Mouse (Mus musculus) embryonic facial prominence, embryonic 10.5 days (tissue): ENCODE measurements around the gene Rbks. TPM values are rescaled to one million over a fixed set of nuclear protein-coding genes. Genes with fewer than 3 reads are reported as not detected.
"Not testable (repeated sequence)": the region's sequence is repeated elsewhere in the genome, so short reads cannot be mapped to it uniquely, and the experiment has no call there.

ENCODE experiments used
- DNase-seq: peaks from one replicate; pipeline ENCODE4 v3.0.0-alpha.2; 2017; ENCODE audit warnings: low spot score
- H3K27ac ChIP-seq: fragments of 300-500 bp; sonication (generic); replicated peaks from 2 replicates; pipeline ENCODE4 v1.5.1; 2016; ENCODE audit warnings: mild to moderate bottlenecking
- H3K27me3 ChIP-seq: fragments of 300-500 bp; sonication (generic); replicated peaks from 2 replicates; pipeline ENCODE4 v1.6.1; 2016; ENCODE audit warnings: low read depth, mild to moderate bottlenecking; ENCODE audit not compliant: poor library complexity, severe bottlenecking
- H3K36me3 ChIP-seq: fragments of 300-500 bp; sonication (generic); replicated peaks from 2 replicates; pipeline ENCODE4 v1.6.1; 2016; ENCODE audit warnings: mild to moderate bottlenecking, moderate library complexity
- H3K4me1 ChIP-seq: fragments of 300-500 bp; sonication (generic); 2 replicates; pipeline ENCODE4 v1.6.1; 2016
- H3K4me3 ChIP-seq: fragments of 300-500 bp; sonication (generic); 2 replicates; pipeline ENCODE4 v1.5.1; 2016; ENCODE audit warnings: mild to moderate bottlenecking, moderate library complexity
- H3K9me3 ChIP-seq: fragments of 300-500 bp; sonication (generic); 2 replicates; pipeline ENCODE4 v1.6.1; 2016; ENCODE audit warnings: mild to moderate bottlenecking
- WGBS: fragments of 180-500 bp; shearing (Covaris S2); methylation state at CpG from one replicate; pipeline ENCODE4 v1.1.7; 2016; 5-methylcytosine and 5-hydroxymethylcytosine counted together
- microRNA-seq: library from miRNA; unstranded; fragments of <30 nt; microRNA quantifications from one replicate; pipeline ENCODE4, GENCODE M21; 2017
- polyA plus RNA-seq: library from polyadenylated mRNA; unstranded; fragments of >200 nt; fragmentation: Nextera tagmentation; extraction: Ambion mirVana; gene quantifications from 2 replicates; pipeline ENCODE4 v1.2.1, GENCODE M21; 2016

Gene Rbks
- polyA plus RNA-seq, 1 experiment from 2014 or later, result 4.1 TPM

- Histone ChIP-seq H3K4me1 (peaks cover 28% of the 10 kb centered on the region), H3K36me3 (no peaks in the 10 kb centered on the region), H3K9me3 (no peaks in the 10 kb centered on the region), H3K27ac (peak overlapping the region; percentile 60; the same call in 1 of the 2 replicates), H3K27me3 (no peaks in the 10 kb centered on the region), H3K4me3 (no peak overlapping the region)
- WGBS, result 67% methylated on average over 14 of the region's 14 CpGs
- DNase-seq, result peak; percentile 56
Observed at GRCm38 (mm10) chr5:31589711-31590319, 107.6 kb downstream of the Rbks start.

GRCm38 (mm10) chr5:31588672-31589071 is 108.8 kb downstream of the Rbks start:
- H3K4me1 ChIP-seq, result peaks cover 28% of the 10 kb centered on the region
- not testable (repeated sequence) for H3K36me3 ChIP-seq, DNase-seq, H3K4me3 ChIP-seq, H3K27ac ChIP-seq, H3K9me3 ChIP-seq, H3K27me3 ChIP-seq
- WGBS, result 85% methylated on average over 8 of the region's 8 CpGs

GRCm38 (mm10) chr5:31588016-31588415 is 109.4 kb downstream of the Rbks start:
- Histone ChIP-seq H3K36me3 (no peaks in the 10 kb centered on the region), H3K4me1 (peaks cover 32% of the 10 kb centered on the region), H3K27me3 (no peaks in the 10 kb centered on the region), H3K9me3 (no peaks in the 10 kb centered on the region), H3K27ac (no peak overlapping the region; the same call in 1 of the 2 replicates), H3K4me3 (no peak overlapping the region)
- DNase-seq, result peak; percentile 55
- WGBS, result 35% methylated on average over 2 of the region's 2 CpGs

- no peaks in the 10 kb centered on the region for H3K27me3 ChIP-seq
- no peak overlapping the region for H3K4me3 ChIP-seq
- no peaks in the 10 kb centered on the region for H3K9me3 ChIP-seq
- no peaks in the 10 kb centered on the region for H3K36me3 ChIP-seq
- no peak overlapping the region for H3K27ac ChIP-seq
- peaks cover 34% of the 10 kb centered on the region for H3K4me1 ChIP-seq
- no peak for DNase-seq
- WGBS, result 92% methylated on average over 4 of the region's 4 CpGs
Observed at GRCm38 (mm10) chr5:31585526-31585925, 111.9 kb downstream of the Rbks start.

- Histone ChIP-seq H3K4me3 (no peak overlapping the region), H3K4me1 (peaks cover 26% of the 10 kb centered on the region), H3K36me3 (no peaks in the 10 kb centered on the region), H3K9me3 (no peaks in the 10 kb centered on the region), H3K27me3 (no peaks in the 10 kb centered on the region), H3K27ac (no peak overlapping the region)
- 78% methylated on average over 2 of the region's 2 CpGs for WGBS
- DNase-seq, result no peak
Observed at GRCm38 (mm10) chr5:31583261-31583660, 114.2 kb downstream of the Rbks start.

GRCm38 (mm10) chr5:31581932-31582331 is 115.5 kb downstream of the Rbks start:
- peaks cover 12% of the 10 kb centered on the region for H3K4me1 ChIP-seq
- no peaks in the 10 kb centered on the region for H3K9me3 ChIP-seq
- H3K36me3 ChIP-seq, result no peaks in the 10 kb centered on the region
- no peak for DNase-seq
- H3K27me3 ChIP-seq, result no peaks in the 10 kb centered on the region
- no peak overlapping the region for H3K4me3 ChIP-seq
- H3K27ac ChIP-seq, result no peak overlapping the region
- 77% methylated on average over 3 of the region's 3 CpGs for WGBS

- no peak for DNase-seq
- no peaks in the 10 kb centered on the region for H3K36me3 ChIP-seq
- no peak overlapping the region for H3K27ac ChIP-seq
- H3K27me3 ChIP-seq, result no peaks in the 10 kb centered on the region
- no peak overlapping the region for H3K4me3 ChIP-seq
- H3K4me1 ChIP-seq, result peaks cover 11% of the 10 kb centered on the region; the same call in 1 of the 2 replicates
- WGBS, result 83% methylated on average over 6 of the region's 6 CpGs
- no peaks in the 10 kb centered on the region for H3K9me3 ChIP-seq
Observed at GRCm38 (mm10) chr5:31581263-31581662, 116.2 kb downstream of the Rbks start.

GRCm38 (mm10) chr5:31576539-31576975 is 120.9 kb downstream of the Rbks start:
- Histone ChIP-seq H3K27ac (no peak overlapping the region), H3K4me1 (peaks cover 7% of the 10 kb centered on the region), H3K27me3 (no peaks in the 10 kb centered on the region; the same call in 1 of the 2 replicates), H3K9me3 (no peaks in the 10 kb centered on the region), H3K36me3 (no peaks in the 10 kb centered on the region), H3K4me3 (no peak overlapping the region)
- 91% methylated on average over 7 of the region's 7 CpGs for WGBS
- DNase-seq, result no peak

Small RNA genes within 50 kb of the gene (microRNA-seq; reads per million reads assigned to microRNA genes)
- gene Mir3473e, result not detected

Other genes starting within 250 kb of the Rbks start
- gene Zfp512, start 245.2 kb downstream of the Rbks start, polyA plus RNA-seq, result 76.5 and 77.9 TPM in 2 replicates
- 0.11 and 0.16 TPM in 2 replicates for gene 4930548H24Rik, start 211.9 kb downstream of the Rbks start, polyA plus RNA-seq
- 110 and 113 TPM in 2 replicates for gene Gpn1, start 202.9 kb downstream of the Rbks start, polyA plus RNA-seq
- gene Slc4a1ap, start 170.6 kb downstream of the Rbks start, polyA plus RNA-seq, result 32.2 and 33.1 TPM in 2 replicates
- gene Supt7l, start 169.8 kb downstream of the Rbks start, polyA plus RNA-seq, result 29.3 and 29.6 TPM in 2 replicates
- 237 and 243 TPM in 2 replicates for gene Mrpl33, start 100.7 kb downstream of the Rbks start, polyA plus RNA-seq
- 47.0 and 51.7 TPM in 2 replicates for gene Babam2, start 57 bp upstream of the Rbks start, polyA plus RNA-seq